Mouse (Mus musculus): ENCODE data around the gene Gm49322. TPM values are rescaled to one million over a fixed set of nuclear protein-coding genes. Genes with fewer than 3 reads are reported as not detected.

The Gm49322 gene
- total RNA-seq, 2 experiments from 2014 or later = 2.6 to 3.0 TPM

DNA sequence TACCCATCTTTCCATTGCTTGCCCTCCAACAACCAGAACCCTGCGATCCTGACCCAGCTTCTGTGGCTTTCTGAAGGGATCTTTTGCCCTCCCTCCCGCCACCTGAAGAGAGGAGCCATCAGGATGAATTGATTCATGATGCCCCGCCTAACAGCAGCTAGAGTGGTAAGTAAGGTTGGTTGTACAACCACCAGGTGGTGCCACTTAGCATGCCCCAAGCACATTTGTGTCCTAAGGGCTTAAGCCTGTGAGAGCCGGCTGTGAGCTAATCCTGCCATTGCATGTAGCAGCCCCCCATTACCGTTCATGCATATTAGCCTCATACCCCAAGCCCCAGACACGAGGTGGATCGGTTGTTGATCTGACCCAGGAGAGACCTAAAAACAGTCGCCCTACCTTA lies 26.9 kb upstream of the Gm49322 start:
- peak; percentile 42 to 49 for DNase-seq (ENCODE audit: low spot score in 2 of 2)

GRCm38 (mm10) chr10:80583047-80583446 lies 22.8 kb upstream of the Gm49322 start:
- no peak for DNase-seq (ENCODE audit: low spot score in 2 of 2)

DNA sequence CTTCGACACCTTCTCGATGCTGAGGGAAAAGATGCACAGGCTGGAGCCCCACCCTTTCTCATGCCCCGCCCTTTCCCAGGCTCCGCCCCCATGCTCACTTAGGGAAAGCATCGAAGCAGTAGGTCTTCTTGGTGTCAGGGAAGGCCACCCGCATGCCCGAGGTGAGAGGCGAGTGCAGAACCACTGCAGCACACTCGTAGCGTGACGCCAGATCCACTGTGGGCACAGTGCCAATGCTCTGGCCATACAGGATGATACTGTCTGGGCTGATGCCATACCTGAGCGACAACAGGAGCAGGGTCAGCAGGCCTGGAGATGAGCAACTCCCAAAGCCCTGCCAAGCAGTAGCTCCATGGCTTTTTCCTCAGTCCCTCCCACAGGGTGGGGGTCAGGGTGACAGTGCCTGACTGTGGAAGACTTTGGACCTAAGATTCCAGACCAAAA lies 21.8 kb upstream of the Gm49322 start:
- DNase-seq (ENCODE audit: low spot score in 2 of 2) = peak in 1 of 2 experiments; percentile 38

DNA sequence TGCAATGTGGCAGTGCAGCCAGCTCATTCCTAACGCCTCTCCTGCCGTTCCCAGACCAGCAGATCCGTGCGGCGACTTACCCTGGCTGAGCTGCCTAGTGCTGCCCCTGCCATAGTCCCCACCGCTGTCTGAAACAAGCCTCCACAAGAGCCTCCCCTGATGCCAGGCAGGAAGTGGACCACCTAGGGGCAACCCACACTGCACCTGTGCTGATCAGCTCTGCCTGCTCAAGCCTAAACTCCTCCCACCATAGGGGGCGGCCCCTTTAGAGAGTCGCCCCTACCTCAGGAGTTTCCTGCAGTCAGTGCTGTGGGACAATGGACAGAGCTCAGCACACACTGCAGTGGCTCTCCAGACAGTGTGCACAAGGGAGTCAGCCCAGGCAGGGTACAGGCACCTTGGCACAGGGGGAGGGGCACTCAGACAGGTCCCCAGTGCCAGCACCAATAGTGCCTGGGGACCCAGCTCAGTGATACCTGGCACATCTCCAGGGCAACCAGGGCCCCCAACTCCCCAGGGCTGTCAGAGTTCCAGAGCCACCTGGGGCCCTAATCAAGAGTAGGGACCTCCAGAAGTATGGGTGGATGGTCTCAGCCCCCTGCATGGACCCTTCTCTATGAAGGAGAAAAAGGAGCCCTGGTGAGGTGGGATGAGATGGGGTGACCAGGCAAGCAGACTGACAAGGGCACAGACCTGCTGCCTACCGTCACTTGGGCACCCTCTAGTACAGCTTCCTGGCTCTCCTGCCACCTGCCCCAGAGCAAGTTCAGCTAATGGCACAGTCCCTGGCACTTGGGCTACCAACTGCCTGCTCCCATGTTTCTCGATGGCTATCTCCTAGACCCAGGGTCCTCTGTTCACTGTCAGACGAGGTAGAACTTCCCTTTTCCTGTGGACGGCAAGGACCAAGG lies 20.9 kb upstream of the Gm49322 start:
- DNase-seq (ENCODE audit: low spot score in 2 of 2) = no peak

DNA sequence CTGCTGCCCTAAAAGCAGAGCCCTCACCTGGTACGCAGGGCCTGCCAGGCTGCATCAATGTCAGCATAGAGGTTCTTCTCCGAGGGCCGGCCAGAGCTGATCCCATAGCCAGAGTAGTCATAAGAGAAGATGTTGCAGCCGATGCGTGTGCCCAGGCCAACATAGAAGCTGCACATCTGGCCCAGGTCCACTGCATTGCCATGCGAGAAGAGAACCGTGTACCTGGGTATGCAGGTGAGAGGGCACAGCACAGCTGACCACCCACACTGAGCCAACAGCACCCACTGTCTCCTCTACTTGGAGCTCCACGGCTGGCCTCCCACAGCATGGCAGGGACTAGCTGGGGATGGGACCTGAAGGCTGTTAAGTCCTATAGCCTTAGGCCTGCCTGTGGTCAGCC lies 20.2 kb upstream of the Gm49322 start:
- no peak for DNase-seq (ENCODE audit: low spot score in 2 of 2)

DNA sequence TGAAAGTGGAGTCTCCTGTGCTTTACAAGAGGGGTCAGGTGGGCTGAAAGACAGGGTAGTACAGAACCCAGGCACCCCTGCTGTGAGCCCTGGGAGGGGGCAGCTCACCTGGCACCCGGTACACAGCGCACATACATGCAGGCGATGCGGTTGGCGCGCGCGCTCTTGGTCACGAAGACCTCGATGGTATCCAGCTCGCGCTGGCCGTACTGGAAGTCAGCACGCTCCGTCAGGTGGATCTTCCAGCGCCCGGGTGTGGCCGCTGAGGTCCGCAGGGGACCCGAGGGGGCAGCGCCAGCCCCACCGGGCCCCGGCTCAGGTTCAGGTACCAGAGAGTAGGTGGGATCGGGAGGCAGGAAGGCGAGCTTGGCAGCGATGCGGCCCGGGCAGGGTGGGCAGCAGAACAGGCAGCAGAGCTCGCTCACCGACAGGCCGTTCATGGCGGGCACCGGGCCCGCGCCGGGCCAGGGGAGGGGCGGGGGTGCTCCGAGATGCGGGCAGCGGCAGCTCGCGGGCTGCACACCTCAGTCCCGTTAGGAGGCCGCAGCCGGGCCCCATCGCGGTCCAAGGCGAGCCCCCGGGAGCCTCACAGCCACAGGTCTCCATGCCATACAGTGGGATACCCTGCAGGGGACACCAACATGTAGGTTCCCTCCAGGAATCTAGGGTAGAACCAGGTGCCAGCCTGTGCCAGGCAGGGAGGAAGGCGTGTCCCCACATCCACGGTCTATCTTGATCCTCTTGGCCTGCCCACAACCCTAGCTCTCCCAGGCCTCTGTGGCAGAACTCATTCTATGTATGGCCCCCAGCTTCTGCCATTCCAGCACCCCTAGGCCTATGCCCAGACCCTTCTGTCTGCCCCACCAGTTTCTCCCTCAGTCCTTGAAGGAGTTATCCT lies 19.2 kb upstream of the Gm49322 start:
- peak in 1 of 2 experiments; percentile 38 for DNase-seq (ENCODE audit: low spot score in 2 of 2)

DNA sequence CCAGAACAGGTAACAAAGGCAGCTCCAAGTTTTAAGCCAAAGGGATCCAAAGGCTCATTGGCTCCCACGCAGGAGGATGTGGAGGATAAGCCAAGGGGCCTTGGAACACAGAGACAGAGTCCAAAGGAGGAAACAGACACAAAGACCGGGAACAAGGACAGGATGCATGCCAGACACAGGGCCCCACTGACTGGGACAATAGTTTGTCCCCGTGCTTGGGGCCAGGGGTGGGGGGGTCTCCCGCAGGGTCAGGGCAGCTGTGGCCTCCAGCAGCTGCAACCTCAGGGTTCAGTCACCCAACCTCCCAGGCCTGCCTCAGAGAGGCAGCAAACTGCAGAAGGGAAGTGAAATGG lies 18.5 kb upstream of the Gm49322 start:
- peak in 1 of 2 experiments; percentile 25 for DNase-seq (ENCODE audit: low spot score in 2 of 2)

- peak in 1 of 2 experiments; percentile 25 for DNase-seq (ENCODE audit: low spot score in 2 of 2)
Observed at GRCm38 (mm10) chr10:80589127-80589878, 16.5 kb upstream of the Gm49322 start.

- DNase-seq (ENCODE audit: low spot score in 2 of 2) = peak; percentile 87 to 93
Observed at GRCm38 (mm10) chr10:80589879-80590854, 15.7 kb upstream of the Gm49322 start, which contains the start of gene Abhd17a. Abhd17a (minus strand) TSS chr10:80590341.

DNA sequence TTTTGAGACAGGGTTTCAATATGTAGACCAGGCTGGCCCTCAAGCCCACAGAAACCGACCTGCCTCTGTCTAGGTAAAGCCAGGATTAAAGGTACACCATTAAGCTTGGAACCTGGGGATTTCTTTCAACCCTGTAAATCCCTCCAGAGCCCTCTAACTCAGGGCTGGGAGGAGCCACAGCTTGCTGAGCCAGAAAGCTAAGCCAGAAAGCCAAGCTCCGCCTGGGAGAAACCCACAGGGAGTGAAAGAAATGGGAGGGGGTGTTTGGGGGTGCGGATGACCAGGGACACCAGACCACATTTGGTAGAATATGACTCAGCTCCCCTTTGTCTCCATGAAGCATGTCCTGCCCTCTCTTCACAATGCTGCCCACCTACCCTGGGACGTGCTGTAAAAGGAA lies 9.5 kb upstream of the Gm49322 start:
- no peak for DNase-seq (ENCODE audit: low spot score in 2 of 2)

GRCm38 (mm10) chr10:80602698-80603325 lies 3.0 kb upstream of the Gm49322 start, which contains the start of the genes Scamp4 and Adat3:
Scamp4 (plus strand) TSS chr10:80602872.
Adat3 (plus strand) TSS chr10:80602880.
- peak; percentile 90 to 94 for DNase-seq (ENCODE audit: low spot score in 2 of 2)

DNA sequence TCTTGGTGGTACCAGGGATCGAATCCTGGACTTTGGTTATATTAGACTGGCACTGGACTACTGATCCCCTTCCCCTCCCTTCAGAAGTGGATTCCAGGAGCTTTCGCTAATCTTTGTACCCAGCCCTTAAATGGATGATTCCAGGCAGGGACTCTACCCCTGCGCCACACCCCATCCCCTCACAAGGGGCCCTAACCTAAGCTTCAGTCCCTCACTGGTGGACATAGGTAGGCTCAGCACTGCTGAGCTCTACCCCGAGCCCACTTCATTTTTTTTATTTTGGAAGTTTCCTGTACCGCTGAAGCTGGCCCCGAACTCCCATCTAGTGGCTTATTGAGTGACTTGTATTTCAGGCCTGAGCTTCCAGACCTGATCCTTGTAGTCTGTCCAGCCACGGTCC lies 2.5 kb upstream of the Gm49322 start:
- DNase-seq (ENCODE audit: low spot score in 2 of 2) = no peak

- DNase-seq (ENCODE audit: low spot score in 2 of 2) = no peak
Observed at GRCm38 (mm10) chr10:80604001-80604509, 1.8 kb upstream of the Gm49322 start.

DNA sequence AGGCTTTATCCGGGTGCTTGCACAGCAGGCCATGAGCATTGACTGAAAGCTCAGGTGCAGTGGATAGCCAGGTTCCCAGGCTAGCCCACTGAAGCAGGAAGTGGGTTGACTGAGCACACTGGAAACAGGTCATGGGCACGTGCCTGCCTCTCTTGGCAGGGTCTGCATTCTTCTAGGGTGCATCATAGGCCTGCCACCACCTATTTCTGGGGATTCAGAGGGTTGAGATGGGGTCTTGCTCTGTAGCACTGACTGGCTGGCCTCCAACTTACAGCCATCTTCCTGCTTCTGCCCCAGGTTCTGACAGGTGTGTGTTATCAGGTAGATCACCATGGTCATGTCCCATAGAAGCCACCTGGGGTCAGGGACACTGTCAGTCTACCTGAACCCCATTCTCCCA lies 833 bp upstream of the Gm49322 start:
- DNase-seq (ENCODE audit: low spot score in 2 of 2) = no peak

DNA sequence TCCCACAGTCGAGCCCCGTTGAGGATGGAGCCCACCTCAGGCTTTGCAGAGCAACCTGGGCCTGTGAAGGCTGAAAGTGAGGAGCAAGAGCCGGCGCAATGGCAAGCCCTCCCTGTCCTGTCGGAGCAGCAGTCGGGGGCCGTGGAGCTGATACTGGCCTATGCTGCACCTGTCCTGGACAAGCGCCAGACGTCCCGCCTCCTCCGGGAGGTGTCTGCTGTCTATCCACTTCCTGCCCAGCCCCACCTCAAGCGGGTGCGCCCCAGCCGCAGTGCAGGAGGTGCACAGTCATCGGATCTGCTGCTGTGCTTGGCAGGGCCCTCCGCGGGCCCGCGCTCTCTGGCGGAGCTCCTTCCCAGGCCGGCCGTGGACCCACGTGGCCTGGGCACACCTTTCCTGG lies 485 bp downstream of the Gm49322 start:
- DNase-seq (ENCODE audit: low spot score in 2 of 2) = no peak

DNA sequence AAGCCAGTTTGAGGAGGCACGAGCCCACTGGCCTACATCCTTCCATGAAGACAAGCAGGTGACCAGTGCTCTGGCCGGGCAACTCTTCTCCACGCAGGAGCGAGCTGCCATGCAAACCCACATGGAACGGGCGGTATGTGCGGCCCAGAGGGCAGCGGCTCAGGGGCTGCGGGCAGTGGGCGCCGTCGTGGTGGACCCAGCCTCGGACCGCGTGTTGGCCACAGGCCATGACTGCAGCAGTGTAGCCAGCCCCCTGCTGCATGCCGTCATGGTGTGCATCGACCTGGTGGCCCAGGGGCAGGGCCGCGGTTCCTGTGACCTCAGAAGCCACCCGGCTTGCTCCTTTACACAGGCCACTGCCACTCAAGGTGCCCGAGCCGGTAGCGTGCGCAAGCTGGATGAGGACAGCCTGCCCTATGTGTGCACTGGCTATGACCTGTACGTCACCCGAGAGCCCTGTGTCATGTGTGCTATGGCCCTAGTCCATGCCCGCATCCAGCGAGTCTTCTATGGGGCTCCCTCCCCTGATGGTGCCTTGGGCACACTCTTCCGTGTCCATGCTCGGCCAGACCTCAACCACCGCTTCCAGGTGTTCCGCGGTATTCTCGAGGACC lies 1.0 kb downstream of the Gm49322 start:
- peak in 1 of 2 experiments; percentile 16 for DNase-seq (ENCODE audit: low spot score in 2 of 2)

DNA sequence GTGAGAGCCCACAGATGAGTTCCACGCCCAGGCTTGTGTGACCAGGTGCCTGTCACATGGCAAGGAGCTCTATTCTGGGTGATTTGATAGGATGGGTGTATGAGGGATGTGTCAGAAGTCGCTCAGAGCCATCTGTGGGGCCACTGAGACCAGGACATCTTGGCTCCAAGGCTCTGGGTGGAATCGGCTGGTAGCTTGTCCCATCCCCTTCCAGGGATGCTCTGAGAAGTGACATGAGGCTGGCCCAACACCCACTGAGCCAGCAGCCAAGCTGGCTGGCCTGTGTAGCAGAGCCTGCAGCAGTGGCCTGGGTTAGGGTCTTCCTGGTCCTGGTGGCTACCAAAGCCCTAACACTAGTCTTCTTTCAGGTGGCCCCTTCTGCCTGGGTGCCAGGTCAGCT lies 2.6 kb downstream of the Gm49322 start:
- peak in 1 of 2 experiments; percentile 14 for DNase-seq (ENCODE audit: low spot score in 2 of 2)

DNA sequence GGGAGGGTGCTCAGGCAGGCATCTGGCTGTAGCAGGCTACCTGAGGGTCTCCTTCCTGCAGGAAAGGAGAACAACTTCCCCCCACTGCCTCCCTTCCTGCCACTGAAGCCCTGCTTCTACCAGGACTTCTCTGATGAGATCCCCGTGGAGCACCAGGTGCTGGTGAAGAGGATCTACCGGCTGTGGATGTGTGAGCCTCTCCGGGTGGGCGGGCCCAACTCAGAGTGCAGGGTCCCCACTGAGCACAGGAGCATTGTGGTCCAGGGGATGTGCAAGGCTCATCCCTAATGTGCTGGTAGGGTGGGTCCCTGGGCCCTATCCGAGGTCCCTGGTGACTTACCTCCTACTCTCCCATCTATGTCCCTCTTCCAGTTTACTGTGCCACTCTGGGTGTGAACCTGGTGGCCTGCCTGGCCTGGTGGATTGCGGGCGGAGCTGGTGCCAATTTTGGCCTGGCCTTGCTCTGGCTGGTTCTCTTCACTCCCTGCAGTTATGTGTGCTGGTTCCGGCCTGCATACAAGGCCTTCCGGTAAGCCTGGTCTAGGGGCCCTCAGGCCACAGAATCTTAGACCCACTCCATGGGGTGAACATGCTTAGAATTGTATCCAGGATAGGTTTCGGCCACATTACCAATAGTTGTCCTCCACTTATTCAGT lies 3.6 kb downstream of the Gm49322 start:
- DNase-seq (ENCODE audit: low spot score in 2 of 2) = peak in 1 of 2 experiments; percentile 18
